Mouse (Mus musculus): Measurements from ENCODE around the gene Rcan1.

Rcan1 gene

DNA sequence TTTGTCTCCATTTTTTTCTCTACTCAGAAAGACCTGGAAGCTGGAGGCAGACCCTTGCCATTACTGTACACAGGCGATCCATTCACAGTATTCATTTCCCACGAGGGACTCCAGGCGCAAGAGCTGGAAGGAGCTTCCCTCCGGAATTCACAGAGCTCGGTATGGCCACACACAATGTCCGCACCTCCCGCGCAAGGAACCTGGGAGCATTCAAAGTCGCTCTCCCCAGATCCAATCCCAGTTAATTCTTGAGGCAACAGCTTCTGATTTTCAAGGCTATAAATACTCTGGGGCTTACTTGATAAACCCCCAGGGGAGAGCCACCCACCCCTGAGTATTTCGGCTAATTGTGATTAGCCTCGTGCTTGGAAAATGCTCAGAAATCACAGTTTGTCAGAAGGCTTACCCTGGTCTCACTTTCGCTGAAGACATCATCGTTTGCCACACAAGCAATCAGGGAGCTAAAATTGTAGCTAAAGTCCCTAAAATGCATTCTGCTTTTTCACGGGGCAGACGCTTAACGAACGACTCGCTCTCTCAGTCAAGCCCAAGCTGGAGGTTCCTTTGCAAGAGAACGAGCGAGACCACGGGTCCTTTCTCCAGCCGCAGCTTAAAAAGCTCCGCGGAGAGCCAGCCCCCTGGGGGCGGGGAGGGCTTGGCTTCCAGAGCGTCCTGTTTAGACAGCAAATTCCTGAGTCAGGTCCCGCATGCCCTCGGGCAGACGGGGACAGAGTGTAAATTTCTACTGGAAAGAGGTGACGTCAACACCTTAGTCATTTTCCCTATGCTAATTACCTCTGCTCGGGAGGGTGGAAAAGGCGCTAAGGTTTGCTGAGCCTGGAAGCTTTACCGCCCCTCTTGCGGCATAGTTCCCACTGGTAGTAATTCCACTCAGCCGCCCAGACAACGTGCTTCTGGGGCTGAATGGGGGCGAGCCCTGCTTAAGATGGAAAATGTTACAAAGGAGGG is 70.9 kb downstream of the Rcan1 start:
- peak; percentile 81 for DNase-seq (ENCODE audit: low read depth, low spot score)

DNA sequence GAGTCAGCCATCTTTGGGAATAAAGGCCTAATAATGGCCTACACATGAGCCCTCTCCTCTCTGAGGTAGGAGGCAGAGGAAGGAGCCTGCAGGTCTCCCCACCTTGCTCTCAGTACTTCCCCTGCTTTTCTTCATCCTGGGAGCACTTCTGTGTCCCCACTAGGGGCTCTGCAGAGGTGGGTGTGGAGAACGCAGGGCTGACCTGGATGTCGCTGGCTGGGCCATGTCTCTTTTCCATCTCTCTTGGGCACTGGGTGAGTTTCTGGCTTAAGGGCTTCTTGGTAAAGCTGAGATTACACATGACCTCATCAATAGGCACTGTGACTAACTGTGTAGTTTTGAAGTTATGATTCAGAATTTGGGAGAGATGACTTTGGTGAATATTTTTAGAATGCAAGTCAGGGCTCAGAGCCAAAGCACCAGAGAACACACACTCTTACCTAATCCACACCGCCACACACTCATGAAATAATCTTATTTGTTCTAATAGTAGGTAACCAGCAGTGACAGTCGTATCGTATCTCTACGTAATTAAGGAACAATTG is 72.0 kb downstream of the Rcan1 start:
- DNase-seq (ENCODE audit: low read depth, low spot score): no peak

DNA sequence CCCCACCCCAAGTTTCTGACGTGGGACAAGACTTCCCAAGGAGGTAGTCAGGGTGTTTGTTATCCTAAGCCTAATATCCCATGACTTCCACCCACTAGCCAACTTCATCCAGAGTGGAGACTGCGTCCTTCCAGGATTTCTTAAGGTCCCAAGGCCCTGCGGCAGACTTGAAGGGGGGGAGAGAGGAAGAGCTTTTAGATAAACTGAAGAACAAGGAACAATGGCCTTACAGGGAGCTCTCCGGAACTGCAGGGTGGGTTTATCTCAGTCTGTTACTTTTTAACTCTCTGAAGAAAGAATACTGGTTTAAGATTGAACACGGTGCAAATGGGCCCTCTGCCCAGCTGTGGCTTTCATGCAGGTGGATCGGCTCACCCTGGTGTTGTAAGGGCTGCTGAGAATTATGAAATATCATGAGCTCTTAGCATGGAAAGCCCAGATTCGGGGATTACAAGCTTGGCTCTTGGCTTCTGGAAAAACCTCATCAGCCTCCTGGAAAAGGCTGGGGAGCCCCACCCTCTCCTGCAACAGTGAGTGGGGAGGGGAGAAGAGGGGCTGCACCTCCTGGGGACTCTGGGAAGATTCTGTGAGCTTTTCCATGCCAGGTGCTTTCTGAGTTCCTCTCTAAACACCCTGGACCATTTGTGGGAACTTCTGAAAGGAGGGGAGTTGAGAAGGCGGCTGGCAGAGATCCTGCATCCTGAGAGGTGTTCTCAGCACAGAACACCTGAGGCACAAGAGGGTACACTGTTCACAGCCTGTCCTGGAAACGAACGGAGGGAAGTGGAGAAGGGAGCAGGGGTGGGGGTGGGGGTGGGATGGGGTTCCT is 72.7 kb downstream of the Rcan1 start:
- no peak for DNase-seq (ENCODE audit: low read depth, low spot score)

DNA sequence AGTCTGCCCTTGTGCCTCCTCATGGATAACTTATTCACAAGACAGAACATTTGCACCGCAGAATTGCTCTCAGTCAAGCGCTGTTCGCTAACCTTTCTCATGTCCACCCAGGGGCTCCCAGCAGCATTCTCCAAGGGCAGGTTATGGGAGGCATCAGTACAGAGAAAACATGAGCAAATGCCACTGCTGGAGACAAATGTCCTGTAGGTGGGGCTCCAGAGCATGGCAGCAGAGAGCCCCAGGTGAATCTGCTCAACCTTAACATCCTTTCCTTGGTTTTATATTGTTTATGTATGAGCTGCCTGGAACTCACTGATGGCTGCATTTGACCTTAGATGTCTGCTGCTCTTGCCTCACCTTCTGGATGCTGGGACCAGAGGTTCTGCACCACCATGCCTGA is 76.9 kb downstream of the Rcan1 start:
- DNase-seq (ENCODE audit: low read depth, low spot score): no peak

DNA sequence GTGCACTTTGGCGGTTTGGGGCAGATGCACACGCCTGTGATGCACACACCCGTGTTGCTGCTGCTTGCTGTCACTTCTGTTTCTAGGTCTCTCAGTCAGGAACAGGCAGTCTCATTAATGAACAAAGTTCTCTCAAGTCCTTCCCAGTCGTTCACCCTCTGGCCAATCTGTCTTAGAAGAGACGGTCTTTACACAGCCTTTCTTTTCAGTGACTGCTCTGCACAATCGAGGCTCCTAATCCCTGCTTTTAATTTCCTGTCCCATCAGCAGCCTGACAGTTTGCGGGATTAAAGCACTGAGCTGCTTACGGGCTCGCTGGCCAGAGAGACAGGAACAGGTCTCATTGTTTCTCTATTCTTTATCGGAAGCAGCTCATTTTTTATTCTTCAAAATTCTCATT is 83.0 kb downstream of the Rcan1 start:
- DNase-seq (ENCODE audit: low read depth, low spot score): no peak

DNA sequence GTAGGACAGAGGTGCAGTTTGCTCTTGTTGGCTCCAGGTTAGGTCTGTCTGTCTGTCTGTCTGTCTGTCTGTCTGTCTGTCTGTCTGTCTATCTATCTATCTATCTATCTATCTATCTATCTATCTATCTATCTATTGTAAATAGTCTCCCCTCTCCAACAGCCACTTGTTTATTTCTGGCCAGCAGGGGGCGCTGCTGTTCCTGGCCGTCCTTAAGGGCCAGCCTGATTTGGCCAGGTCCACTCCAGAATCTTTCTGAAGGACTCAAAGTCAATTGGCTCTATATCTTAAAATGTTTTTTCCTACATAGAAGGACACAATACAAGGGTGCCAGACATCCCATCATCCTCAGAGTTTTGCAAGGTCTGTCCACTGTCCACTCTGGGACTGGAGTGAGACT is 85.6 kb downstream of the Rcan1 start:
- no peak for DNase-seq (ENCODE audit: low read depth, low spot score)

DNA sequence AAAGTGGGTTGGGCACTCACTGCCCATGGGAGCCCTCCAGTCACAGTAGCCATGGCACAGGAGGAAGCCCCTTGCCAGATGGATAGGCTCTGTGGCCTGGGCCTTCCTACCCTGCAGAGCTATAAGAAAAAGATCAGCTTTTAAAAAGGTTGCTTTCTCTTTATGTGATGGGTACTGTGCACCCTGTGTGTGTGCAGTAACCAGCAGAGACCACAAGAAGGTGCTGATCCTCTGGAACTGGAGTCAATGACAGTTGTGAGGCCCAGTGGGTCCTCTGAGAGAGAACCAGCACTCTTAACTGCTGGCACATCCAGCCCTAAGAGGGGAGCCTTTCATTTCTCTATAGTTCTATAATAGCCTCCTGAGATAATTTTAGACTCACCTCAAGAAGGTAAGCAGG is 87.3 kb downstream of the Rcan1 start:
- no peak for DNase-seq (ENCODE audit: low read depth, low spot score)

DNA sequence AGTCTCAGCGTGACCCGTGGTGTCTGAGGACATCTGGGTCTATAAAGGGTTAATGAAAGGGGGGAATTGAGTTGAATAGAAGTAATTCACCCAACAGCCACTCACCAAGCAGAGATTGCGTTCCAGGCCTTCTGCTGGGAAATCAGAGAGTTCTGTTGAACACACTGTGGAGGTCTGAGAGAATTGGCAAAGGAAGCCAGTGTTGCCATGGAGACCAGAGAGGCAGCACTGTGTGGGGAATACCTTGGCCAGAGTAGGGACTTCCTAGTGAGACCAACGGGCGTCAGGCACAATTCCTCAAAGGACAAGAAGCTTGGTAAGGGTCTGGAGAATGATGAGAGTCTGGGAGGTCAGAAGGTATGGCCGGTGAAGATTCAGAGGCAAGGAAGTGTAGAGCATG is 88.2 kb downstream of the Rcan1 start:
- DNase-seq (ENCODE audit: low read depth, low spot score): no peak

DNA sequence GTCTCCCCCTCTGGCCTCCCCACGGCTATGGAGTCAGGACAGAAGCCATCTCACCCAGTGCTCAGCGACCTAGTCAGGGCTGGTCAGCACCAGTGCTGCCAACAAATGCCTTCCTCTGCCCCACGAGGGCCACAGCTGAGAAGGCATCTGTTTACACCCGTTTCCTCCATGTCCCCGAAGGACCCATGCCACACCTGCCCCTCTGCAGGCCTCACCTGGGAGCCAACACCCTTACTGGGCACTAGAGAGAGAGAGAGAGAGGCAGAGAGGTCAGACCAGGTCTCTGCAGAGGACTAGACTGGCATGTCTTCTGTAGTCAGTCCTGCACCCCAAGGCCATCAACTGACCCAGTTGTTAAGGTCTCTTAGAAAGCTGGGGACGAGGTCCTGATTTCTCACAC is 89.6 kb downstream of the Rcan1 start:
- DNase-seq (ENCODE audit: low read depth, low spot score): no peak

DNA sequence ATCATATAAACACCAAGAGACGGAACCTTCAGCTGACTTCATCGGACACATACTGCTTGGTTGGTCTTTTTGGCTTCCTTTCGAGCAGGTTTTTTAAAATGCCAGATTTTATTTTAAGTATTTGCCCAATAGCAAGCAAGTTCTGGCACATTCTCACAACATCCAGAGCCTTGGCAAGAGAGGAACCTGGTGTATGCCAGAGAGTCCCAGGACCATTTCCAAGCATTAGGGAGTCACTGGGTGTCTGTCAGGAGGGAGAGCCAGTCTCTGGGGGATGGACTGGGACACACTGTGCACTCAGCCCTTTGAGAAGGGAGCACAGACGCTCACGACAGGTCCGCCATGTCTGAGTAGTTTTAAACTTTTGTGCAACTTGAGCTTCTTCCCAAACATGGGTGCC is 93.7 kb downstream of the Rcan1 start:
- DNase-seq (ENCODE audit: low read depth, low spot score): no peak

DNA sequence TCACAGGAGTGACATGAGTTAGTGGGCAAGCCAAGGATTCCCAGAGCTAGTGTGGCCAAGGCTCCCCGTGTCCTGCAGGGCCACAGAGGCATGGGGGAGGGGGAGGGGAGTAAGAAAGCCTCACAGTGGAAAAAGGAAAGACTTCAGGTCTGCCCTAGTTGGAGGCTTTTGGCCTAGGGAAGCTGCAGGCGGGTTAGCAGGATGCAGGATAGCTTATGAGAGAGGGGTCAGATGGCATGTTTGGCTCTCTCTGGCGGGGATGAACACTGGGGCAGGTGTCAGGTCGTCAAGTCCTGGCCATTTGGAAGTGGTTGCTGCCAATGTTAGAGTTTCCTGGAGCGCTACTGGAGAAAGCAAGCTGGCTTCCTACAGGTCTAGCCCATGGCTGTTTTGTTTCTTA is 99.0 kb downstream of the Rcan1 start:
- DNase-seq (ENCODE audit: low read depth, low spot score): no peak

DNA sequence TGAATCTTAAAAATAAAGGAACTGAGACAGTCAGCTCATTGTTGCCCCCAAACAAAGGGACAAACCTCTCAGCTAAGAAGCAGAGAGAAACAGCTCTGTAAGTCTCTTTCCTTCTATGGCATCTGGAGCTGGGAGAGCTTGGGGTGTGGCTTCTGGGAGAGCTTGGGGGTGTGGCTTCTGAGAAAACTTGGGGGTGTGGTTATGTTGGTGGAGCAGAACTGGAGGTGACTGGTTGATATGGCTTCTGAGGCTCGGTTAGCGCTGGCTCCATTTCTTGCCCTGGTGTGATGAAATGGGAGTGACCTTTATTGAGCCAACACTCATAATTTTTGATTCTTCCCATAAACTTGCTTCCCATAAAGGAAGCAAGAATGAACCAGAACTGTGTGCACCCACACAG is 101.4 kb downstream of the Rcan1 start:
- DNase-seq (ENCODE audit: low read depth, low spot score): peak; percentile 14

DNA sequence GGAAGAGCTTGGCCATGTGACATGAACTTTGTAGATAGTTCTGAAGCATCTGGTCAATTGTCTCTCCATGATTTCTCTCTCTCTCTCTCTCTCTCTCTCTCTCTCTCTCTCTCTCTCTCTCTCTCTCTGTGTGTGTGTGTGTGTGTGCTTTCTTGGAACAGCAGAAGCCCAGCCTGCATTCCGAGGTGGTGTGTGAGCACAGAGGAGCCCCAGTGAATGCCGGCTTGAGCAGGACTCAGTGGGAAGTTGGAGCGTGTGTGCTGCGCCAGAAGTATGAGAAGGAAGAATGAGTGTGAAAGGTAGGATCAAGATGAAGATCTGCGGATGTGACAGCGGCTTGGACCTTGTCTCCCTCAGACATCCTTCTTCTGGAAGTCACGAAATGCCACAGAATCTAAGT is 105.2 kb downstream of the Rcan1 start:
- no peak for DNase-seq (ENCODE audit: low read depth, low spot score)

DNA sequence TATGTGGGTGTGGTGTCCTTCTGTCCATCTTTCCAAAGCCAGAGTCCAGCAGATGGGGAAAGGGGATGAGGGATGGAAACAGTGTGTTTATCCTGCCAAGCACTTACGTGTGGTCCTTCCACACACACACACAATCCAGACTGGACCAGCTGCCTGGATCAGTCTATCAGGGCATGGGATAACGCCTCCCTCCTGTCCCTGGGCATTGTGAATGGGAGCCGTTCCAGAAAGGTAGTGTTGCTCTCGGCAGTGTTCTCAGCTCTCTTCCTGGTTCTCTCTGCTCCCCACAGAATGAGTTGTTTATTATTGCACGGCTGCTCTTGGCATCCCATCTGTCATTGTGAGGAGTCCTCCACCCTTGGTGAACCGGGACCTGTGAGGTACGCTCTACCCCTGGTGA is 110.0 kb downstream of the Rcan1 start:
- DNase-seq (ENCODE audit: low read depth, low spot score): no peak

DNA sequence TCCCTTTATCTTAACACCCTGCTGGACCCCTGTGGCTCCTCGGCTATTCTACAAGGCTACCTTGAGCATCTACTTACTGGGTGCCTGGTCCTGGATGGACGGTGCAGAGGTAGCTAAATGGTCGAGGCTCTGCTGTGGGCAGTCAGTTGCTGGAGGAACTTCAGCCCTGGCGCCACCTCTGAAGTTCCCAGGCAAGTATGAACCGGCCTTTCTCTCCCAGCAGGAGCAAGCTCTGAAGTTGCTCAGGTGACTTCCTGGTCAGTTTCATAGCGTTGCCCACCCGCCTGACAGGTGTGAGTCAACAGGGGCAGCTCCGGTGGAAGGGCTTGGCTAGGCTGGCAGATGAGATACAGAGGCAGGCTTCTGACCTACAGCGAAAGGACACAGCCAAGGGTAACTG is 111.4 kb downstream of the Rcan1 start, which contains the start of gene Kcne1:
Gene Kcne1 (minus strand): TSS at position 240 of the 400 bp plus-strand sequence.
- DNase-seq (ENCODE audit: low read depth, low spot score): no peak

DNA sequence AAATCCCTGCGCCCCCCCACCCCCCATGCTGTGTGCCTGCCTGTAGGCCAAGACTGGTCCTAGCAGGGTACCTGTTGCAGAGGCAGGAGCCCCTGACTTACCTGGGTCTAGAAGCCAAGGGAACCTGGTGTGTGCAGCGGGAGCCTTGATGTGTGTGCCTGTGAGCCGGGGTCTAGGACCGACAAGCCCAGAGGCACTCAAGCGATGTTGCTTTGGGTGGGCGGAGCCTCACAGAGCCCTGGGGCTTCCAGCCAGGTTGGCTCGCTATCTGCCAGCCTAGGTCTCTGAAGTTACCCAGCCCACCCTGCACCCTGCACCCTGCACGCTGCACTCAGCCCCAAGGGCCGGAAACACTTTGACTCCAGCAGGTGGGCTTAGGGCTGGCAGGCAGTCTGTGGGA is 111.9 kb downstream of the Rcan1 start:
- DNase-seq (ENCODE audit: low read depth, low spot score): peak; percentile 16

DNA sequence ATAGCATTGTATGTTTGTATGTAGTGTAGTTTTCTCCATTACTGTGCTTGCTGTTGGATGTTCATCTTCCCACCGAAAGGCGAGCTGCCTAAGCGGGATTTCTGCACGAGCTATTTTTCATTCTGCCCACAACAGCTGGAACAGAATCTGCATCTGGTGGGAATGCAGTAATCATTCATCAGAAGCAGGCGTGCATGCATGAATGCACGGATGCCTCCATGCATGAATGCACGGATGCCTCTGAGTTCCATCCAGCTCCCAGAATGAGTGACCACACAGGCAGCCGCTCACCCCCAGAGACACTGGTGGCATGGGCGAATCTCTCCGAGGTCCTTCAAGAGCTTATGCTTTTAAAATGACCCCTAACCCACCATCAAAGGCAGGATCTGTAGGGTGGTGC is 113.1 kb downstream of the Rcan1 start:
- no peak for DNase-seq (ENCODE audit: low read depth, low spot score)

DNA sequence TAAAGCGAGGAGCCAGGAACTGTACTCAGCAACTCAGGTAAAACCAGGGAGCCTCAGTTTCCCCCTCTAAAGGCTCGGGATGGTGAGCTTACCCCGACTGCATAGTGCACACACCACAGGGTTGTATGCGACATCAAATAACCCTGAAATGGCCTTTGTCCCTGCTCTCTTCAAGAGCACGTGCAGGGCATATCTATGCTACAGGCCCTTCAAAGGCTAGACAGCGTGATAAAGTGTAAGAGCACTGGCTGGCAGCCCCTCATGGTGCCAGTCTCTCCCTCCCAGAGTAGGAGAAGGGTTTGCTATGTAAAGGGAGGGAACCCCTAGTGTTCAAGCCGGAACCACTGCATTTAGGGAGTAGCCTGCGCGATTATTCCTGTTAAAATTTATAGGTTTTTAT is 113.6 kb downstream of the Rcan1 start:
- DNase-seq (ENCODE audit: low read depth, low spot score): no peak

DNA sequence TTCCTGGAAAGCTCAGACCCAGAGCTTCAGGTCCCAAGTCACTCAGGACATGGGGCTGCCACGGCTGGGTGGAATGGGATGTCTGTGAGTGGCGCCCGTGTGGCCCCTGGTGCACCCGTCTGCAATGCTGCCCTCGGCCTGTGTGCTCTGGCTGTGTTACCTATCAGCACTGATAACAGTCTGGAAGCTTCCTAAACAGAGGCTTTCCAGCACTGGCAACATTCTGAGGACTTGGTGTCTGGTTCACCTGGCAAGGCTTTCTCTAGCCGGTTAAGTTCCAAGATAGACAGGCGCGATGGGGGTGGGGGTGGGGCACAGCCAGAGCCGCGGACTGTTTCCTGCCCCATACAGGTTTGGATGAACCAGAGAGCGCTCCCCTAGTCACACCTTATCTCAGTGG is 114.7 kb downstream of the Rcan1 start:
- DNase-seq (ENCODE audit: low read depth, low spot score): no peak

DNA sequence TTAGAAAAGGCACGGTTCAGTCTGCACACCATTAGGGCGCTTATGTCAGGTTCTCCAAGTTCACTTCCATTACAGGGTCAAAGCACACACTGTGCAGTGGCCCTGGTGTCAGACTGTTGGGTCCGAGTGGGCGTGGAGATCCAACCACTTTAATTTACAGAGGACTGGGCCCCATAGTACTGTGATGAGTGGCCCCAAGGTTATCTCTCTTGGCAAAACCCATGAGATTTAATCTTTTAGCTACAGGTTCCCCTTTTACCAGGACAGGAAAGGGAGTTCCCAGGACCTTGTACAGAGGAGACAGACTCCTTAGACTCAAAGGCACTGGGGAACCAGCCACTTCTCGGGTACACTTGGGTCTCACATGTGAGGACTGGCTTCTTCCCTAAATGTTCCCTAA is 115.3 kb downstream of the Rcan1 start:
- no peak for DNase-seq (ENCODE audit: low read depth, low spot score)

DNA sequence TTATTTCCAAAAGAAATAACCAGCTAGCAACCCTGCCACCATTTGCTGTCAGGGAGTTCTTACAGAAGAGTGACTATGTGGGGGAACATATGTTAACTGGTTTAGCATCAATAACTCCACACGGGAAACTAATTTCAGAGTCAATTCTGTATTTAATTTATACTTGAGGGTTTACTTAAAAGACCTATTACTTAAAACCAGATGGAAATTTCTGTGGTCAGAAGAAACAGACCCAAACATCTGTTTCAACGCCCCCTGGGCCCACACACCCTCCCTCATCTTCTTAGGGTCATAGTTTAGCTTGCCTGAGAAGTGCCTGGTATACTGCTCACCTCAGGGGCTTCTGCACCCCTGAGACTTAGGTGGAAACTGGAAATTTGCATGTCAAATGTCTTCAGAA is 116.8 kb downstream of the Rcan1 start:
- no peak for DNase-seq (ENCODE audit: low read depth, low spot score)

DNA sequence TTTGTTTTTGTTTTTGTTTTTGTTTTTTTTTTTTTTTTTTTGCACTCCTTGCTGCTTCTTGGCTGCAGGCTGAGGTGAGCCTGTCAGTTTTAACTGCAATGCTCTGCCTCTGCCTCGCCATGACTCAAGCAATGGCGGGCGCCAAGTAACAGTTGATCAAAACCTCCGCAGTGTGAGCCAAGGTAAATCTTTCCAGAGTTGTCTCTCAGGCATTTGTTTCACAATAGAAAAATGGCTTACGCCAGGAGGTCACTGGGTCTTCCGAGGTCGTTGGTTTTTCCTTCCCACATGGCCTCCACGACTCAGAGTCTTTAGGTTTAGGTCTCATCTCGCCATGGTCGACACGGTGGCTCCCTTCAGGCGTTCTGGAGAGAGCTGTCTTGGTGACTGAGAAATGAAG is 117.4 kb downstream of the Rcan1 start:
- no peak for DNase-seq (ENCODE audit: low read depth, low spot score)
